Mouse (Mus musculus): ENCODE data around the gene Inafm2.
A peak's percentile ranks its signal among the peaks of the same experiment; 100 is the strongest.

The Inafm2 gene

GRCm38 (mm10) chr2:118783093-118783492, 37.5 kb downstream of the Inafm2 start:
- no peak for DNase-seq (ENCODE audit: low spot score)

GRCm38 (mm10) chr2:118783663-118784062, 38.1 kb downstream of the Inafm2 start:
- no peak for DNase-seq (ENCODE audit: low spot score)

DNA sequence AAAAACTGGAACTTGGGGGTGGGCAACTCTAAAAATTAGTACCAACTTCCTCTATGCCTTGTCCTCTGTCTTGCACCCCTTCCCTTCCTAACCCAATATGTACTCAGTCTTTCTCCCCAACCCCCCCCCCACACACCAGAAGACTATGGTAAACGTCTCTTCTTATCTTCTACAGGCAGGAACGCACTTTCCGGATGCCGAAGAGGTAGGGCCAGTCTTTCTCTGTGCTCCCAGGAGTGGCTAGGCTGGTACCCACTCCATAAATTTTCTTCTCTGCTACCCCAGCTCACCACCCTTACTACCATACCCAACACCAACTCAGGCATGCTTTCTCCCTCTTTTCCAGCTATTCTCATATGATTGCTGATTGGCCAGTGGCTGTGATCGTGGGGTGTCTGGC, 41.0 kb downstream of the Inafm2 start:
- no peak for DNase-seq (ENCODE audit: low spot score)

GRCm38 (mm10) chr2:118789501-118789900, 43.9 kb downstream of the Inafm2 start:
- no peak for DNase-seq (ENCODE audit: low spot score)

DNA sequence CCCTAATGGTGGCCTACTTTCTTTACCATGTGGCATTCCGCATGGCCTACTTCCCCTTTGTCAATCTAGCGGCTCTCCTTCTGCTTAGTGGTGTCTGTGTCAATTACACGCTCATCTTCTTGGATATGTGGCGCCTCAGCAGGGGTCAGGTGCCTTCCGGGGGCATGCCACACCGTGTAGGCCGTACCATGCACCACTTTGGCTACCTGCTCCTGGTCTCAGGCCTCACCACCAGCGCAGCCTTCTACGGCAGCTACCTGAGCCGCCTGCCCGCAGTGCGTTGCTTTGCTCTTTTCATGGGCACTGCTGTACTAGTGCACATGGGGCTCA, 44.6 kb downstream of the Inafm2 start:
- no peak for DNase-seq (ENCODE audit: low spot score)

DNA sequence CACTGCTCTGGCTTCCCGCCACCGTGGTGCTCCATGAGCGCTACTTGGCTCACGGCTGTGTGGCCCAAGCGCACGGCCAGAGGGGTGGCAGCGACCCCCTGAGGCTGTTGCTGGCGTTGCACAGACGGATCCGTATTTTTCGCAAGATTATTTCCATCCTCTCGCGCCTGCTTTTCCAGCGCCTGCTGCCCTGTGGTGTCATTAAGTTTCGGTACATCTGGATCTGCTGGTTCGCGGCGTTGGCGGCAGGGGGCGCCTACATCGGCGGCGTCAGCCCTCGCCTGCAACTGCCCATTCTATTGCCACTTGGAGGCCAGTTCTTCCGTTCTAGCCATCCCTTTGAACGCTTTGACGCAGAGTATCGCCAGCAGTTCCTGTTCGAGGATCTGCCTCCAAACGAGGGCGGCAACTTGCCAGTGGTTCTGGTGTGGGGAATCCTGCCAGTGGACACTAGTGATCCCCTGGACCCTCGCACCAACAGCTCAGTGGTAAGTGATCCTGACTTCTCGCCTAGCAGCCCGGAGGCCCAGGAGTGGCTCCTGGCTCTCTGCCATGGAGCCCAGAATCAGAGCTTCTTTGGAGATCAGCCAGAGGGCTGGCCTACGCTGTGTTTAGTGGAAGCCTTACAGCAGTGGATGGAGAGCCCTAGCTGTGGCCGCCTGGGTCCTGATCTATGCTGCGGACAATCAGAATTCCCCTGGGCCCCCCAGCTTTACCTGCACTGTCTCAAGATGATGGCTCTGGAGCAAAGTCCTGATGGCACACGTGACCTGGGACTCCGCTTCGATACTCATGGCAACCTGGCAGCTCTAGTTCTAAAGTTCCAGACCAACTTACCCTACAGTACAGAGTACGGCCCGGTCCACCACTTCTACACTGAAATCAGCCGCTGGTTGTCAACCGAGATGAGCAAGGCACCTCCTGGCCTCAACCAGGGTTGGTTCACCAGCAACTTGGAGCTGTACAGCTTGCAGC, 45.3 kb downstream of the Inafm2 start:
- DNase-seq (ENCODE audit: low spot score), result peak; percentile 72

DNA sequence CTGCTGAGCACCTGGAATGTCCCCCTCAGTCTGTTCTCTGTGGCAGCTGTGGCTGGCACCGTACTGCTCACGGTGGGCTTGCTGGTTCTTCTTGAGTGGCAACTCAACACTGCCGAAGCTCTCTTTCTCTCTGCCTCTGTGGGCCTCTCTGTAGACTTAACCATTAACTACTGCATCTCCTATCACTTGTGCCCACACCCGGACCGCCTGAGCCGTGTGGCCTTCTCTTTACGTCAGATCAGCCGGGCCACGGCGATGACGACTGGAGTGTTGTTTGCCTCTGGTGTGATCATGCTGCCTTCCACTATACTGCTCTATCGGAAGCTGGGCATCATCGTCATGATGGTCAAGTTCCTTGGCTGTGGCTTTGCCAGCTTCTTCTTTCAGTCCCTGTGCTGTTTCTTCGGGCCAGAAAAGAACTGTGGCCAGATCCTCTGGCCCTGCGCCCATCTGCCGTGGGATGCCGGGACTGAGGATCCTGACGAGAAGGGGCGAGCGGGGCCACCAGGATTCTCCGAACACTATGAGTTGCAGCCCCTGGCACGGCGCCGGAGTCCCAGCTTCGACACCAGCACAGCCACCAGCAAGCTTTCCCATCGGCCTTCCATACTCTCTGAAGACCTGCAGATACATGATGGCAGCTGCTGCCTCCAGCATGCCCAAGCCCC, 46.2 kb downstream of the Inafm2 start:
- DNase-seq (ENCODE audit: low spot score), result no peak

DNA sequence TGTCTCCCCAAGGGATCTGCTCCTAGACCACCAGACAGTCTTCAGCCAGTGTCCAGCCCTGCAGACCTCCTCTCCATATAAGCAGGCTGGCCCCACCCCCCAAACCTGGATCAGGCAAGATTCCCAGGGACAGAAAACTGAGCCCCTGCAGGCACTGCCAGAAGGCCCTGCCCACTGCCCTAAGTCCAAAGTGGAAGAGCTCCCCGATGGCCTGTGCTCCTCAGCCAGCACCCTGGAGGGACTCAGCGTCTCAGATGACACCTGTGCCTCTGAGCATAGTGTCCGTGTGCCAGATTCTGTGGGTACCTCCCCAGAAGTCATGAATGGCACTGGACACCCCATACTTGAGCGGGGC, 46.7 kb downstream of the Inafm2 start:
- DNase-seq (ENCODE audit: low spot score), result no peak

- DNase-seq (ENCODE audit: low spot score), result no peak
These were observed 48.1 kb downstream of the Inafm2 start for GRCm38 (mm10) chr2:118793636-118794035.

Data from retina, embryonic 14.5 days (tissue).